Mouse (Mus musculus): ENCODE results near the gene Prickle1.

DNA sequence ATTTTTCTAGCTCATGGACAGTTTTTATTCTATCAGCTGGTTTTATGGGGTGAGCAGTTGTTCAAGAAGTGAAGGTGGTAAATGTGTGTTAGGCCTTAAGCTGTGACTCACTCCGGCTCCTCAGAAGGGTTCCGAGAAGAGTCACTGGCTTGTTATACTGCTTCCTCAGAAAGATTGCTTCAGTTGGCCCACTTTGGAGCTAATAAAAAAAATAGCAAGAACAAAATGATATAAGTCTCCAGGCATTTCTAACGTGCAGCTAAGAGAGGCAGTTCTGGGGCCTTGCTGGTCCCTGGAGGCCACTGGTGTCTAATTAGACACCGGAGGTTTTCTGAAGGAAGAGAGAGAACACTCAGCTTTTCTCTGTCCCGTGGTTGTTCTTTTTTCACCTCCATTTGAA lies 38.8 kb upstream of the Prickle1 start:
- TF ChIP-seq POLR2A (IDR thresholded peaks at IDR 0.05; ENCODE audit: borderline replicate concordance, insufficient read depth, low read length) = no peak
- TF ChIP-seq CTCF (IDR thresholded peaks at IDR 0.05; ENCODE audit: borderline replicate concordance, insufficient read depth, low read depth, low read length) = no peak

Measured in cerebellum, adult 2 months (tissue).